Mouse (Mus musculus) spleen, postnatal 4 days (tissue): ENCODE measurements around the gene Ip6k1.

ENCODE experiments used
- DNase-seq, 2 experiments: peaks; one replicate each; pipeline ENCODE4 v3.0.0; 2022; ENCODE audit warnings: low spot score in 2 of 2

Gene Ip6k1

GRCm38 (mm10) chr9:108057262-108057562, 54.9 kb downstream of the Ip6k1 start:
- DNase-seq, result no peak

GRCm38 (mm10) chr9:108058291-108058690, 56.0 kb downstream of the Ip6k1 start:
- DNase-seq, result no peak

GRCm38 (mm10) chr9:108062142-108062541, 59.8 kb downstream of the Ip6k1 start:
- DNase-seq, result no peak

GRCm38 (mm10) chr9:108063361-108063760, 61.1 kb downstream of the Ip6k1 start:
- no peak for DNase-seq

- DNase-seq, result peak in 1 of 2 experiments; percentile 69
Measured at GRCm38 (mm10) chr9:108065491-108066011, 63.2 kb downstream of the Ip6k1 start.

GRCm38 (mm10) chr9:108067199-108067598, 64.9 kb downstream of the Ip6k1 start:
- no peak for DNase-seq

- DNase-seq, result peak; percentile 85 to 94
Measured at GRCm38 (mm10) chr9:108067900-108068299, 65.6 kb downstream of the Ip6k1 start.

GRCm38 (mm10) chr9:108069007-108069406, 66.7 kb downstream of the Ip6k1 start:
- DNase-seq, result no peak

- no peak for DNase-seq
Measured at GRCm38 (mm10) chr9:108069529-108069928, 67.2 kb downstream of the Ip6k1 start.

GRCm38 (mm10) chr9:108071801-108072200, 69.5 kb downstream of the Ip6k1 start:
- DNase-seq, result no peak

GRCm38 (mm10) chr9:108072481-108072924, 70.2 kb downstream of the Ip6k1 start:
- no peak for DNase-seq

GRCm38 (mm10) chr9:108073141-108073930, 71.0 kb downstream of the Ip6k1 start:
- no peak for DNase-seq

GRCm38 (mm10) chr9:108080168-108080567, 77.9 kb downstream of the Ip6k1 start, which contains the start of gene Mst1:
TSS of gene Mst1 (plus strand) at chr9:108080436.
- peak; percentile 75 to 80 for DNase-seq

GRCm38 (mm10) chr9:108082549-108082948, 80.2 kb downstream of the Ip6k1 start:
- peak in 1 of 2 experiments; percentile 58 for DNase-seq

- no peak for DNase-seq
Measured at GRCm38 (mm10) chr9:108082988-108083431, 80.7 kb downstream of the Ip6k1 start, which contains the start of gene Rnf123. TSS of gene Rnf123 (minus strand) at chr9:108083346.

- peak in 1 of 2 experiments; percentile 51 for DNase-seq
Measured at GRCm38 (mm10) chr9:108083561-108083960, 81.3 kb downstream of the Ip6k1 start.

GRCm38 (mm10) chr9:108085261-108085660, 83.0 kb downstream of the Ip6k1 start:
- DNase-seq, result no peak

- no peak for DNase-seq
Measured at GRCm38 (mm10) chr9:108090611-108091120, 88.4 kb downstream of the Ip6k1 start.

- no peak for DNase-seq
Measured at GRCm38 (mm10) chr9:108093586-108093985, 91.3 kb downstream of the Ip6k1 start.

GRCm38 (mm10) chr9:108094184-108094941, 92.1 kb downstream of the Ip6k1 start, which contains the start of gene Apeh:
TSS of gene Apeh (minus strand) at chr9:108094606.
- peak; percentile 99 for DNase-seq

- peak; percentile 90 to 91 for DNase-seq
Measured at GRCm38 (mm10) chr9:108094998-108095411, 92.7 kb downstream of the Ip6k1 start.

GRCm38 (mm10) chr9:108095518-108095917, 93.2 kb downstream of the Ip6k1 start:
- DNase-seq, result peak; percentile 77 to 89
